ENCODE assay signal across 10 mouse cellular contexts in the genomic region with DNA sequence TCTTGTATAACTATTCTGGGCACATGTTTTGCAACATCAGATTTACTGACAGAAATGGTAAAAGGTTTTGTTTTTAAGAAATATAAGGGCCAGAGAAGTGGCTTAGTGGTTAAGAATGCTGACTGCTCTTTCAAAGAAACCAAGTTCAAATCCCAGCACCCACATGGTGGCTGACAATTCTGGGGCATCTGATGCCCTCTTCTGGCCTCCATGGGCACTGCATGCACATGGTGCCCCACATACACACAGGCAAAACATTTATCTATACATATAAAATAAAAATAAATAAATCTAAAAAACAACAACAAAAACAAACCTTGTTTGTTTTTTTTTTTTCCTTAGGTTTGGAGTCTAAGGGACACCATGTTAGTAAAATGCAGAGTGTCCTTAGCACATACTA. TPM values are rescaled to one million over a fixed set of nuclear protein-coding genes. Genes with fewer than 3 reads are reported as not detected.
DNase-seq lines count a peak whose midpoint lies in the region; ATAC-seq lines count a peak whose summit lies in the region.
"Had no signal": no experiment of that assay in that cellular context is flagged by ENCODE, and none has a peak within 500 bp of the region (broad histone marks: within the 10 kb centered on the region; RNA-seq: fewer than 3 reads in every experiment).

No protein-coding gene starts in this region.

- H3K27me3 ChIP-seq in limb, embryonic 11.5 days (ENCODE audit: control insufficient read depth, insufficient read depth, low read length) = no peaks in the 10 kb centered on the region
- no peaks in the 10 kb centered on the region for H3K27me3 ChIP-seq in limb, embryonic 10.5 days (ENCODE audit: low read depth, poor library complexity, severe bottlenecking)
- H3K27me3 ChIP-seq in forebrain, embryonic 15.5 days = no peaks in the 10 kb centered on the region
- H3K27me3 ChIP-seq: midbrain, embryonic 12.5 days had no signal

- no peak overlapping the region for H3K4me3 ChIP-seq in limb, embryonic 11.5 days (ENCODE audit: low read depth, low read length)
- H3K4me3 ChIP-seq in limb, embryonic 10.5 days = no peak overlapping the region
- no peak overlapping the region for H3K4me3 ChIP-seq in forebrain, embryonic 15.5 days
- H3K4me3 ChIP-seq: midbrain, embryonic 12.5 days had no signal

- DNase-seq in adrenal gland, postnatal 25 days = peak; percentile 21
- no peak for DNase-seq in adrenal gland, adult 8-10 months
- peak; percentile 49 for DNase-seq in limb, embryonic 11.5 days (ENCODE audit: low spot score)
- DNase-seq in limb, embryonic 10.5 days (ENCODE audit: low spot score) = no peak
- peak; percentile 50 for DNase-seq in adipocyte (ENCODE audit: low spot score)
- peak; percentile 10 for DNase-seq in naive thymus-derived CD4-positive, alpha-beta T cell, adult 2 months (ENCODE audit: low read depth)
- DNase-seq in right cerebral cortex, postnatal 10 days (ENCODE audit: low spot score in 2 of 2) = no peak
- DNase-seq: kidney, postnatal 25 days had no signal

- peaks cover 14% of the 10 kb centered on the region; the same call in 1 of the 2 replicates for H3K36me3 ChIP-seq in limb, embryonic 11.5 days (ENCODE audit: control insufficient read depth, insufficient read depth, low read length)
- H3K36me3 ChIP-seq in limb, embryonic 10.5 days = peaks cover 89% of the 10 kb centered on the region
- peaks cover 28% of the 10 kb centered on the region for H3K36me3 ChIP-seq in forebrain, embryonic 15.5 days

- no peak for ATAC-seq in limb, embryonic 11.5 days (ENCODE audit: insufficient number of reproducible peaks, low FRiP score, low TSS enrichment, low read depth)
- ATAC-seq in forebrain, embryonic 15.5 days (replicated peaks) = no peak

- H3K9me3 ChIP-seq in limb, embryonic 11.5 days (ENCODE audit: control insufficient read depth, low read length) = no peaks in the 10 kb centered on the region
- H3K9me3 ChIP-seq in limb, embryonic 10.5 days (replicated peaks) = no peaks in the 10 kb centered on the region
- no peaks in the 10 kb centered on the region for H3K9me3 ChIP-seq in forebrain, embryonic 15.5 days
- H3K9me3 ChIP-seq: midbrain, embryonic 12.5 days had no signal

- no peak overlapping the region for H3K4me2 ChIP-seq in limb, embryonic 11.5 days (ENCODE audit: low read depth, severe bottlenecking)
- no peak overlapping the region for H3K4me2 ChIP-seq in forebrain, embryonic 15.5 days (replicated peaks)
- H3K4me2 ChIP-seq: midbrain, embryonic 12.5 days had no signal

- H3K4me1 ChIP-seq in limb, embryonic 11.5 days (ENCODE audit: control insufficient read depth, insufficient read depth, low read length) = peaks cover 3% of the 10 kb centered on the region; the same call in 1 of the 2 replicates
- H3K4me1 ChIP-seq in limb, embryonic 10.5 days = no peaks in the 10 kb centered on the region
- H3K4me1 ChIP-seq in forebrain, embryonic 15.5 days = no peaks in the 10 kb centered on the region

- no peak overlapping the region for H3K27ac ChIP-seq in limb, embryonic 11.5 days (replicated peaks; ENCODE audit: low read depth, low read length)
- no peak overlapping the region for H3K27ac ChIP-seq in limb, embryonic 10.5 days
- no peak overlapping the region for H3K27ac ChIP-seq in forebrain, embryonic 15.5 days (replicated peaks)
- H3K27ac ChIP-seq: midbrain, embryonic 12.5 days had no signal

- H3K9ac ChIP-seq in limb, embryonic 11.5 days (ENCODE audit: low read length) = no peak overlapping the region
- no peak overlapping the region for H3K9ac ChIP-seq in forebrain, embryonic 15.5 days (replicated peaks)
- H3K9ac ChIP-seq: midbrain, embryonic 12.5 days had no signal

RNA-seq across cellular contexts. Expression of a gene that starts 32.8 kb away (rescaled TPM):
- 31.8 and 32.4 TPM in 2 replicates for total RNA-seq in adrenal gland, postnatal 25 days (2021)
- 10 to 100 TPM; 42.2 to 60.3 (median 49.1) TPM for total RNA-seq in adrenal gland, adult 8-10 months (2022)
- 148 and 172 TPM in 2 replicates for polyA plus RNA-seq in limb, embryonic 11.5 days (2014; fragmentation: Nextera tagmentation; extraction: Ambion mirVana)
- polyA plus RNA-seq in limb, embryonic 10.5 days (2016; fragmentation: Nextera tagmentation; extraction: Ambion mirVana) = 138 and 176 TPM in 2 replicates
- polyA plus RNA-seq in forebrain, embryonic 15.5 days (2015; fragmentation: Nextera tagmentation; extraction: Ambion mirVana) = 115 and 118 TPM in 2 replicates

Comparison
In these comparisons a context has a peak if more than half of its experiments do, and no peak if none do; other contexts are left out.
1. DNase-seq: peak in adrenal gland, postnatal 25 days (single experiment), limb, embryonic 11.5 days (single experiment), adipocyte (single experiment) and naive thymus-derived CD4-positive, alpha-beta T cell, adult 2 months (single experiment); none in adrenal gland, adult 8-10 months (single experiment), limb, embryonic 10.5 days (single experiment) and right cerebral cortex, postnatal 10 days (0 of 2).